Comparison of ENCODE assay signal across 14 mouse cellular contexts in the genomic region with DNA sequence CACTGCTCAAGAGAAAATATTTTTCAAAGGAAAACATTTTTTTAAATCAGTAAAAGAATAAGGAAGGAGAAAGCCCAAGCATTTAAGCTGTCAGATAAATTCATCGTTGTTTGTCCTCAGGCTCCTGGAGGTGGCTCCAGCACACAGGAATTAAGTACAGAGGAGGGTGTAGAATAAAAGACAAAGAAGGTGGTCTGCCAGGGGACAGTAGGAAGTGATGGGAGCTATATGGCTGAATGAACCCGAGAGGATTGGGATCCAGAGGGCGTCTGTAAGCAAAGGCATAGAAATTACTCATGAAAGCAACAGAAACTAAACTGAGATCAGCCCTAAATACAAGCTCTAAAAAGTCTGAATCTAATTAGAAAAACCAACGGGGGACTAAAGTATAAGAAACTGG.
DNase-seq lines count a peak whose midpoint lies in the region; ATAC-seq and TF ChIP-seq lines count a peak whose summit lies in the region.
"Had no signal": no experiment of that assay in that cellular context is flagged by ENCODE, and none has a peak within 500 bp of the region (broad histone marks: within the 10 kb centered on the region; RNA-seq: fewer than 3 reads in every experiment).

No protein-coding gene starts in this region.

- H3K9ac ChIP-seq in forebrain, embryonic 14.5 days (ENCODE audit: low read length), result no peak overlapping the region; the same call in 1 of the 2 replicates
- H3K9ac ChIP-seq in forebrain, postnatal 0 days, result no peak overlapping the region
- H3K9ac ChIP-seq in limb, embryonic 12.5 days (replicated peaks), result no peak overlapping the region
- no peak overlapping the region for H3K9ac ChIP-seq in neural tube, embryonic 13.5 days
- no peak overlapping the region for H3K9ac ChIP-seq in stomach, postnatal 0 days (ENCODE audit: low read length)
- H3K9ac ChIP-seq: liver, postnatal 0 days had no signal

- intact Hi-C loops in left cerebral cortex, postnatal 14 days (cut with DNase I), result no loop called here

- no peaks in the 10 kb centered on the region for H3K9me3 ChIP-seq in forebrain, embryonic 14.5 days (replicated peaks; ENCODE audit: control insufficient read depth, low read length)
- H3K9me3 ChIP-seq in forebrain, postnatal 0 days (ENCODE audit: low read length), result no peaks in the 10 kb centered on the region
- H3K9me3 ChIP-seq in limb, embryonic 12.5 days, result no peaks in the 10 kb centered on the region
- H3K9me3 ChIP-seq in neural tube, embryonic 13.5 days, result no peaks in the 10 kb centered on the region
- H3K9me3 ChIP-seq in stomach, postnatal 0 days (ENCODE audit: control insufficient read depth, low read length), result no peaks in the 10 kb centered on the region

- H3K4me2 ChIP-seq in forebrain, embryonic 14.5 days (ENCODE audit: low read length), result no peak overlapping the region
- no peak overlapping the region for H3K4me2 ChIP-seq in forebrain, postnatal 0 days (ENCODE audit: low read depth)
- no peak overlapping the region; the same call in 1 of the 2 replicates for H3K4me2 ChIP-seq in limb, embryonic 12.5 days
- H3K4me2 ChIP-seq in neural tube, embryonic 13.5 days, result no peak overlapping the region
- H3K4me2 ChIP-seq in stomach, postnatal 0 days (replicated peaks; ENCODE audit: low read depth), result no peak overlapping the region

- no peak for TF ChIP-seq POLR2A in embryonic fibroblast, embryonic 13.5 days (IDR thresholded peaks at IDR 0.05; ENCODE audit: low read depth, low read length)

- no peaks in the 10 kb centered on the region for H3K36me3 ChIP-seq in forebrain, embryonic 14.5 days (ENCODE audit: control insufficient read depth, insufficient read depth, low read length)
- no peaks in the 10 kb centered on the region for H3K36me3 ChIP-seq in forebrain, postnatal 0 days (ENCODE audit: insufficient read depth)
- H3K36me3 ChIP-seq in limb, embryonic 12.5 days, result no peaks in the 10 kb centered on the region
- H3K36me3 ChIP-seq in neural tube, embryonic 13.5 days, result no peaks in the 10 kb centered on the region
- no peaks in the 10 kb centered on the region for H3K36me3 ChIP-seq in stomach, postnatal 0 days (ENCODE audit: control insufficient read depth, insufficient read depth, low read length)

- peak; percentile 38; the same call in 1 of the 2 replicates for ATAC-seq in forebrain, embryonic 14.5 days
- ATAC-seq in forebrain, postnatal 0 days, result no peak
- ATAC-seq in limb, embryonic 12.5 days (ENCODE audit: insufficient number of reproducible peaks, insufficient read depth, low FRiP score, low TSS enrichment, low read depth), result no peak
- ATAC-seq in neural tube, embryonic 13.5 days (ENCODE audit: low read depth), result peak; percentile 66
- ATAC-seq in stomach, postnatal 0 days (ENCODE audit: low FRiP score, low TSS enrichment), result no peak
- ATAC-seq: liver, postnatal 0 days had no signal

- 7% methylated on average over 4 of the region's 4 CpGs for WGBS in forebrain, embryonic 14.5 days
- WGBS in forebrain, postnatal 0 days, result 17% methylated on average over 4 of the region's 4 CpGs
- WGBS in limb, embryonic 12.5 days, result 25% methylated on average over 4 of the region's 4 CpGs
- 32% methylated on average over 4 of the region's 4 CpGs for WGBS in neural tube, embryonic 13.5 days
- WGBS in stomach, postnatal 0 days, result 64% methylated on average over 4 of the region's 4 CpGs

- DNase-seq in forebrain, embryonic 14.5 days (ENCODE audit: low spot score), result no peak
- no peak for DNase-seq in forebrain, postnatal 0 days
- DNase-seq in stomach, postnatal 0 days (ENCODE audit: low spot score), result no peak
- DNase-seq in left cerebral cortex, postnatal 14 days (ENCODE audit: low spot score in 2 of 2), result no peak
- no peak for DNase-seq in layer of hippocampus, adult 8-10 months (ENCODE audit: low spot score in 2 of 2)
- DNase-seq: adrenal gland, postnatal 25 days; heart, adult 2 months; kidney, adult 11 months; liver, postnatal 0 days; right cerebral cortex, adult 18-20 months; thymus, adult 2 months had no signal

- no peak for TF ChIP-seq EP300 in stomach, postnatal 0 days (optimal IDR thresholded peaks at IDR 0.05)

- no peak overlapping the region; the same call in 1 of the 2 replicates for H3K27ac ChIP-seq in forebrain, embryonic 14.5 days (ENCODE audit: low read depth, low read length)
- H3K27ac ChIP-seq in forebrain, postnatal 0 days (ENCODE audit: low read depth, low read length), result no peak overlapping the region
- H3K27ac ChIP-seq in embryonic fibroblast, embryonic 13.5 days (ENCODE audit: insufficient read depth, low read length), result peak overlapping the region; percentile 18; the same call in 1 of the 2 replicates
- H3K27ac ChIP-seq in limb, embryonic 12.5 days, result peak overlapping the region; percentile 50
- peak overlapping the region; percentile 62 for H3K27ac ChIP-seq in neural tube, embryonic 13.5 days (replicated peaks)
- no peak overlapping the region for H3K27ac ChIP-seq in stomach, postnatal 0 days (replicated peaks)
- H3K27ac ChIP-seq: heart, adult 2 months had no signal

- no peaks in the 10 kb centered on the region for H3K27me3 ChIP-seq in forebrain, embryonic 14.5 days (replicated peaks; ENCODE audit: control insufficient read depth, insufficient read depth, low read length)
- H3K27me3 ChIP-seq in forebrain, postnatal 0 days (ENCODE audit: insufficient read depth, low read length), result no peaks in the 10 kb centered on the region
- no peaks in the 10 kb centered on the region for H3K27me3 ChIP-seq in limb, embryonic 12.5 days
- H3K27me3 ChIP-seq in neural tube, embryonic 13.5 days, result no peaks in the 10 kb centered on the region
- no peaks in the 10 kb centered on the region for H3K27me3 ChIP-seq in stomach, postnatal 0 days (ENCODE audit: control insufficient read depth, insufficient read depth, low read length)

- H3K4me3 ChIP-seq in forebrain, embryonic 14.5 days (ENCODE audit: low read depth, low read length), result no peak overlapping the region
- no peak overlapping the region for H3K4me3 ChIP-seq in forebrain, postnatal 0 days (ENCODE audit: low read depth, low read length)
- H3K4me3 ChIP-seq in embryonic fibroblast, embryonic 13.5 days (ENCODE audit: insufficient read depth, low read length), result no peak overlapping the region
- no peak overlapping the region for H3K4me3 ChIP-seq in limb, embryonic 12.5 days (replicated peaks)
- H3K4me3 ChIP-seq in neural tube, embryonic 13.5 days, result no peak overlapping the region
- no peak overlapping the region for H3K4me3 ChIP-seq in stomach, postnatal 0 days (ENCODE audit: low read depth, low read length)
- H3K4me3 ChIP-seq: heart, adult 2 months had no signal

- TF ChIP-seq CTCF in forebrain, postnatal 0 days (IDR thresholded peaks at IDR 0.05; ENCODE audit: low read depth), result no peak
- TF ChIP-seq CTCF in embryonic fibroblast, embryonic 13.5 days (IDR thresholded peaks at IDR 0.05; ENCODE audit: borderline replicate concordance, insufficient read depth, low read length), result no peak
- no peak for TF ChIP-seq CTCF in stomach, postnatal 0 days (IDR thresholded peaks at IDR 0.05; ENCODE audit: low read depth)

- H3K4me1 ChIP-seq in forebrain, embryonic 14.5 days (ENCODE audit: control insufficient read depth, insufficient read depth, low read length), result peaks cover 24% of the 10 kb centered on the region
- H3K4me1 ChIP-seq in forebrain, postnatal 0 days (ENCODE audit: insufficient read depth), result peaks cover 13% of the 10 kb centered on the region; the same call in 1 of the 2 replicates
- H3K4me1 ChIP-seq in embryonic fibroblast, embryonic 13.5 days (ENCODE audit: control insufficient read depth, insufficient read depth, low read length), result peaks cover 5% of the 10 kb centered on the region; the same call in 1 of the 2 replicates
- peaks cover 21% of the 10 kb centered on the region for H3K4me1 ChIP-seq in limb, embryonic 12.5 days (replicated peaks)
- H3K4me1 ChIP-seq in neural tube, embryonic 13.5 days (replicated peaks), result peaks cover 21% of the 10 kb centered on the region
- no peaks in the 10 kb centered on the region for H3K4me1 ChIP-seq in stomach, postnatal 0 days (replicated peaks; ENCODE audit: control insufficient read depth, insufficient read depth)

Comparison
In these comparisons a context has a peak if more than half of its experiments do, and no peak if none do; other contexts are left out.
1. ATAC-seq: peak in forebrain, embryonic 14.5 days (single experiment) and neural tube, embryonic 13.5 days (single experiment); none in forebrain, postnatal 0 days (single experiment), limb, embryonic 12.5 days (single experiment) and stomach, postnatal 0 days (single experiment).
2. H3K27ac ChIP-seq: peak in embryonic fibroblast, embryonic 13.5 days (single experiment), limb, embryonic 12.5 days (single experiment) and neural tube, embryonic 13.5 days (single experiment); none in forebrain, embryonic 14.5 days (single experiment), forebrain, postnatal 0 days (single experiment) and stomach, postnatal 0 days (single experiment).